Mouse (Mus musculus) duodenum, adult 2 months (tissue): ENCODE results near the gene A1bg. TPM values are rescaled to one million over a fixed set of nuclear protein-coding genes. Genes with fewer than 3 reads are reported as not detected.

Experiments
- polyA plus RNA-seq: library from polyadenylated mRNA; depleted of rRNA; stranded (reverse); fragments of >200 nt; gene quantifications from 2 replicates; pipeline ENCODE4 v1.2.3, GENCODE M21; 2012; ENCODE audit warnings: low replicate concordance; rRNA removed

The A1bg gene
- polyA plus RNA-seq: not detected in 2 replicates

GRCm38 (mm10) chr15:60922912-60923311, at the start of gene A1bg:
TSS of gene A1bg (minus strand) at chr15:60923012.

GRCm38 (mm10) chr15:60853231-60853999, 69.4 kb downstream of the A1bg start, which contains the start of gene Fam84b:
TSS of gene Fam84b (minus strand) at chr15:60853778.

Other genes starting within 250 kb of the A1bg start
- 8.0 and 13.5 TPM in 2 replicates for gene Fam84b, start 69.2 kb downstream of the A1bg start, polyA plus RNA-seq